Mouse (Mus musculus): ENCODE measurements around the gene Olfr829.
"Not testable (repeated sequence)": the region's sequence is repeated elsewhere in the genome, so short reads cannot be mapped to it uniquely, and the experiment has no call there.

Olfr829 gene

DNA sequence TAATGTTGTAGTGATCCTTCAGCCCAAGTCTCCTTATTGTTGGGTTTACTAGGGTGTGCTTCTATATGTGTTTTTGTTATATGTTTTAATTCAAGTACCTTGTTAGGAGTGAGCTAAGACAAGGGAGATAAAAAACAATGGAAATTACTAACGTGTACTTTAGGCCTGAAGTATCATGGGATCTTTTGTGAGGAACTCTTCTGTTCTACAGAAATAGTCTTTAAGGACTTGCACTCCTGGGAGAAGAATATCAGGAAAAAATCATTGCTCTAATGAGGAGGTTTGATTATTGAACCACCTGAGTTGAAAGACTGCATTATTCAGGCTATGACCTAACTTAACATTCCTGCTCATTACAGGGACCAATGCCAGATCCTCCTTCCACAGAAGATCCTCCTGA is at the start of gene Olfr829:
TSS of gene Olfr829 (plus strand) at position 301 of the 400 bp plus-strand sequence.
- no peak for DNase-seq (ENCODE audit: inconsistent age in 2 of 2, low spot score in 1 of 2)

DNA sequence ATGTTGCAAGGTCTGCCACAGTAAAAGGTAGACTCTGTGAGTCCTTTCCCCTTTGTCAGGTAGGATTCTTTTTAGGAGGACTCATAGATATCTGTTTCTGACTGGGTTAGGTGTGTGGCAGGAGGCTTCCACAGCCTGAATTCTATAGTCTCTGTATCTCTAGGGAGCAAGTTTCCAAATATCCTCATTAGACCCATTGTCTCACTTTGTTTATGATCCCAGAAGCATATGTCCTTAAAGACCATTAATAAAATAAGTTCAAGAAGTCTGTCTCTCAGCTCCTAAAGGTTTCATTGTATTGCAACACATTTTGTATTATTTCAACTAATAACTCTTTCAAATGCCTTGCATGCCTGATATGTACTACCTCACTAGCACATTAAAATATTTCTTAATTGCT is 35.3 kb upstream of the Olfr829 start, which contains the start of gene Olfr828:
TSS of gene Olfr828 (minus strand) at position 101 of the 400 bp plus-strand sequence.
- DNase-seq (ENCODE audit: inconsistent age in 2 of 2, low spot score in 1 of 2) = no peak

- DNase-seq (ENCODE audit: inconsistent age in 2 of 2, low spot score in 1 of 2) = no peak
These were observed 19.7 kb downstream of the Olfr829 start, which contains the start of gene Olfr830 for GRCm38 (mm10) chr9:18874393-18874792. TSS of gene Olfr830 (plus strand) at chr9:18874693.

GRCm38 (mm10) chr9:18907699-18908098 is 53.0 kb downstream of the Olfr829 start:
- DNase-seq (ENCODE audit: inconsistent age in 2 of 2, low spot score in 1 of 2) = not testable (repeated sequence)

Data from adrenal gland, adult (tissue).